Mouse (Mus musculus): Measurements from ENCODE around the gene Olfr885.

Olfr885 gene

GRCm38 (mm10) chr9:38061022-38061421, at the start of gene Olfr885:
Gene Olfr885 (plus strand): TSS chr9:38061322.
- DNase-seq: no peak

GRCm38 (mm10) chr9:38025508-38025907, 35.6 kb upstream of the Olfr885 start, which contains the start of gene Olfr883:
Gene Olfr883 (plus strand): TSS chr9:38025808.
- DNase-seq: no peak

GRCm38 (mm10) chr9:38046255-38046654, 14.9 kb upstream of the Olfr885 start, which contains the start of gene Olfr884:
Gene Olfr884 (plus strand): TSS chr9:38046555.
- DNase-seq: no peak

DNA sequence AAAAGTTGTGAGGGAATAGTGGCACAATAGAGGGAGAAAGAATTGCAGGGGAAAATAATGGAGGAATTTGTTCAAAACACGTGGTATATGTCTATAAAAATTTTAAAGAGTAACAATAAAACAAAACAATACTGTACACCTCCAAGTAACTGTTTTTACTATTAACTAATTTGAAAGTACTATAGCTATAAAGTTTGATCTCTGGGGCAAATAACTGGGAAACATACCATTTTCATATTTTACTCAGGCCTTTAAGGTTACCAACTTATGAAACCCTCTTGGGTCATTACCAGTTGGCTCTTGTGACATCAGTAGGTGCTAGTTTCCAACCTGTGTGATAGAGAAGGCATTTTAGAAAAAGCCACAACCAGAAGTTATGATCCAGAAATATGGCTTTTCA, 22.6 kb downstream of the Olfr885 start, which contains the start of gene Olfr887:
Gene Olfr887 (plus strand): TSS at position 301 of the 400 bp plus-strand sequence.
- no peak for DNase-seq

DNA sequence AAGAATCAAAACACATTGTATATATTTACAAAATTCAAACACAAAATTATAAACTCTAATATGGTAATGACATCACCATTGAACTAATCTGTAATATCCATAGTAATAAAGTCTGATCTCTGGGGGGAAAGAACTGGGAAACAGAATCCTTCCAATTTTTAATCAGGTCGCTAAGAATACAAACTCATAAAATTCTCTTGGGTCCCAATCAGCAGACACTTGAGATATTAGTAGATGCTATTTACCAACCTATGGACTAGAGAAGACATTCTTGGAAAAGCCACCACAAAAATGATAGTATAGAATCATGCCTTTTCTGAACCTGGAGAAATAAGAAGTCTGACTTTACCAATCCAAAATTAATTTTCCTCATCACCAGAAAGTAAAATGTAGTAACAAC, 46.7 kb downstream of the Olfr885 start, which contains the start of gene Olfr888:
Gene Olfr888 (plus strand): TSS at position 301 of the 400 bp plus-strand sequence.
- DNase-seq: no peak
